Mouse (Mus musculus) heart, postnatal 0 days (tissue): ENCODE measurements around the gene H2-T23.
A peak's percentile ranks its signal among the peaks of the same experiment; 100 is the strongest.

Experiments used
- CTCF ChIP-seq: IDR thresholded peaks from 2 replicates; pipeline ENCODE4 v1.5.1; 2016; ENCODE audit warnings: antibody characterized with exemption, control low read depth, low read depth
- EP300 ChIP-seq: IDR thresholded peaks from 2 replicates; pipeline ENCODE4 v1.6.1; 2016; ENCODE audit warnings: antibody characterized with exemption, low read depth

- TF ChIP-seq CTCF (no peak), EP300 (peak; percentile 52; the same call in 1 of the 2 replicates)
Measured at GRCm38 (mm10) chr17:36023710-36024654, 8.7 kb downstream of the H2-T23 start.
